Mouse (Mus musculus): ENCODE results near the gene Vil1. TPM values are rescaled to one million over a fixed set of nuclear protein-coding genes. Genes with fewer than 3 reads are reported as not detected.
A peak's percentile ranks its signal among the peaks of the same experiment; 100 is the strongest.

Gene Vil1
- polyA plus RNA-seq, 1 experiment from 2014 or later: 0.27 TPM

- no peak overlapping the region for H3K4me3 ChIP-seq
- WGBS: 40% methylated on average over 4 of the region's 4 CpGs
- no peak overlapping the region for H3K9ac ChIP-seq
- no peak overlapping the region for H3K4me2 ChIP-seq
- peaks cover 11% of the 10 kb centered on the region; the same call in 1 of the 2 replicates for H3K4me1 ChIP-seq (replicated peaks)
- H3K9me3 ChIP-seq (replicated peaks): no peaks in the 10 kb centered on the region
- peak; percentile 34; the same call in 1 of the 2 replicates for ATAC-seq (ENCODE audit: insufficient number of reproducible peaks, low FRiP score)
- H3K27ac ChIP-seq (ENCODE audit: poor library complexity, severe bottlenecking): no peak overlapping the region
- H3K36me3 ChIP-seq: no peaks in the 10 kb centered on the region
- H3K27me3 ChIP-seq (replicated peaks): no peaks in the 10 kb centered on the region
Observed at GRCm38 (mm10) chr1:74415143-74415542, 6.0 kb downstream of the Vil1 start.

DNA sequence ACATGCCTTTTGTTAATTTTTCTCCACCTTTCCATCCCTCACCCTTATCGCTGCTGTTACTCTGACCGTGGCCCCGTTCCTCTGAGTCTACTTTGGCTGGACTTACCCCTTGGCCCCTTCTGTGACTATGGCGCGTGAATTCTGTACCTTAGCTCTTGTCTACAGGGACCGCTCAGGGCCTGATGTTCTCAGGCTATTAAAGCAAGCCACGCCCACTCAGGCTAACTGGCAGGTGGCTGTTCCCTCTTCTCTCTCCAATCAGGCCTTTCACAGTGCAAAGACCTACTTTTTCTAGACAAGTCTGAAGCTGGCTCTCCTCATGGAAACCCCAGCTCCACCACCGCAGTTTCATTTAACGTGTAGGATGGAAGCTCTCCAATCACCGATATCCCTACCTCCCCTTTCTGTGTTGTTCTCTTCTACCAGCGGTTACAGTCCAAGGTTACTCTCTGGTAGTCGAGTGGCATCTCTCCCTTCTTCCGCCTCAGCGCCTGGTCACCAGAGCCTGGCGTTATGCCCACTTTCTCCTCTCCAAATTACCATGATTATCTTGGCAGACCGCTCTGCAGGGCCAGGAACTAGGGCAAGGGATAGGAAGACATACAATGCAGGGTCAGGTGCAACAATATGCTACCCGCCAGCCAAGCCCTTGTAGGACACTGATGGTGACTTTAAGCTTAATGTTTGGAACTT, 9.7 kb downstream of the Vil1 start:
- H3K9ac ChIP-seq: no peak overlapping the region
- H3K27ac ChIP-seq (ENCODE audit: poor library complexity, severe bottlenecking): no peak overlapping the region
- no peaks in the 10 kb centered on the region for H3K36me3 ChIP-seq
- peaks cover 22% of the 10 kb centered on the region for H3K4me1 ChIP-seq (replicated peaks)
- H3K9me3 ChIP-seq (replicated peaks): no peaks in the 10 kb centered on the region
- ATAC-seq (ENCODE audit: insufficient number of reproducible peaks, low FRiP score): no peak
- no peaks in the 10 kb centered on the region for H3K27me3 ChIP-seq (replicated peaks)
- WGBS: 74% methylated on average over 17 of the region's 17 CpGs
- H3K4me2 ChIP-seq: no peak overlapping the region
- no peak overlapping the region for H3K4me3 ChIP-seq

- Histone ChIP-seq H3K36me3 (no peaks in the 10 kb centered on the region), H3K4me2 (no peak overlapping the region), H3K27ac (ENCODE audit: poor library complexity, severe bottlenecking) (no peak overlapping the region), H3K27me3 (replicated peaks) (no peaks in the 10 kb centered on the region), H3K4me1 (replicated peaks) (peaks cover 22% of the 10 kb centered on the region), H3K9ac (no peak overlapping the region), H3K4me3 (no peak overlapping the region), H3K9me3 (replicated peaks) (no peaks in the 10 kb centered on the region)
- ATAC-seq (ENCODE audit: insufficient number of reproducible peaks, low FRiP score): no peak
- 51% methylated on average over 9 of the region's 9 CpGs for WGBS
Observed at GRCm38 (mm10) chr1:74419440-74419794, 10.2 kb downstream of the Vil1 start.

DNA sequence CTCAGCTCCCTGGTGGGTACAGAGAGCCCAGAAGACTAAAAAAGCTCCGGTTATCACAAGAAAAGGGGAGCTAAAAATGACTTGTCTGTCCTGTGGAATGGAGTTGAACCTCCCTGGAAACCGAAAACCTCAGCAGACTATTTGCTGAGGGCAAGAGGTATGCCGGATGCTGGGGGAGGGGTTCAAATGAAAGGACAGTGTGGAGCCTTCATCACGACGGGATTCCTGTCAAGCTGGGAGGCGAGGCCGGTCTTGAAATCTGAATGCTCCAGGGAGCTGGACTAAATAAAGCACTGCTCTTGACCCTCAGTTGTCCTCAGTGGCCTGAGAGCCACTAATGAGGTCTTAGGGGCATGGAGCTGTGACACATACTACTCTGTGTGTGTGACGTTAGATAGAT, 14.0 kb downstream of the Vil1 start:
- Histone ChIP-seq H3K4me3 (no peak overlapping the region), H3K36me3 (no peaks in the 10 kb centered on the region), H3K27ac (ENCODE audit: poor library complexity, severe bottlenecking) (no peak overlapping the region), H3K27me3 (replicated peaks) (no peaks in the 10 kb centered on the region), H3K9me3 (replicated peaks) (no peaks in the 10 kb centered on the region), H3K4me1 (replicated peaks) (peaks cover 26% of the 10 kb centered on the region), H3K4me2 (no peak overlapping the region; the same call in 1 of the 2 replicates), H3K9ac (no peak overlapping the region)
- 19% methylated on average over 8 of the region's 8 CpGs for WGBS
- ATAC-seq (ENCODE audit: insufficient number of reproducible peaks, low FRiP score): no peak

DNA sequence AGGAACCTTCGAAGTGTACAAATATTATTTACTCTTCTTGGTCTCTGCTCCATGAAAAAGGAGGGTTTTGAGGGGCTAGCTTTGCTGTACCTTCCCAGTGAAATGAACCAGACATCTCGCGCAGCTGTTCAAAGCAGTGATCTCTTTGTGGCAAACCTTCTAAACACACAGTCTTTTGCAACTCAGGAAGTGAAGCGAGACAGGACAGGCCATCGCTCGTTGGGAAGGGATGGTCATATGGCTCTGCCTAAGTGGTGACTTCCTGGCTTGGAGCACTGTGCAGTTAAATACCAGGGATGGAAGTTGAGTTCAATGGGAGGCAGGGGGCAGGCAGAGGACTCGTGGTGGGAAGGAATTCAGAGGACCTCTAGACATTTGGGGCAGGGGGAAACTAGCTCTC, 16.7 kb downstream of the Vil1 start:
- 58% methylated on average over 7 of the region's 7 CpGs for WGBS
- Histone ChIP-seq H3K27ac (ENCODE audit: poor library complexity, severe bottlenecking) (no peak overlapping the region), H3K4me2 (no peak overlapping the region), H3K4me3 (no peak overlapping the region), H3K4me1 (replicated peaks) (peaks cover 15% of the 10 kb centered on the region), H3K9me3 (replicated peaks) (no peaks in the 10 kb centered on the region), H3K9ac (no peak overlapping the region), H3K27me3 (replicated peaks) (no peaks in the 10 kb centered on the region), H3K36me3 (no peaks in the 10 kb centered on the region)
- ATAC-seq (ENCODE audit: insufficient number of reproducible peaks, low FRiP score): no peak

- Histone ChIP-seq H3K4me1 (replicated peaks) (peaks cover 7% of the 10 kb centered on the region), H3K9ac (0 out of 2 replicates have a peak overlapping the region, but pooled peaks have one; percentile 48), H3K36me3 (peaks cover 29% of the 10 kb centered on the region), H3K27me3 (replicated peaks) (no peaks in the 10 kb centered on the region), H3K4me3 (no peak overlapping the region), H3K4me2 (no peak overlapping the region), H3K27ac (ENCODE audit: poor library complexity, severe bottlenecking) (no peak overlapping the region), H3K9me3 (replicated peaks) (no peaks in the 10 kb centered on the region)
- WGBS: 66% methylated on average over 6 of the region's 6 CpGs
- no peak for ATAC-seq (ENCODE audit: insufficient number of reproducible peaks, low FRiP score)
Observed at GRCm38 (mm10) chr1:74433220-74433619, 24.0 kb downstream of the Vil1 start.

- H3K9ac ChIP-seq: no peak overlapping the region
- no peak overlapping the region for H3K4me3 ChIP-seq
- H3K9me3 ChIP-seq (replicated peaks): no peaks in the 10 kb centered on the region
- H3K4me2 ChIP-seq: no peak overlapping the region
- no peaks in the 10 kb centered on the region for H3K27me3 ChIP-seq (replicated peaks)
- H3K4me1 ChIP-seq (replicated peaks): peaks cover 11% of the 10 kb centered on the region
- ATAC-seq (ENCODE audit: insufficient number of reproducible peaks, low FRiP score): no peak
- no peak overlapping the region for H3K27ac ChIP-seq (ENCODE audit: poor library complexity, severe bottlenecking)
- peaks cover 41% of the 10 kb centered on the region for H3K36me3 ChIP-seq
- WGBS: 72% methylated on average over 5 of the region's 5 CpGs
Observed at GRCm38 (mm10) chr1:74434596-74434995, 25.4 kb downstream of the Vil1 start.

DNA sequence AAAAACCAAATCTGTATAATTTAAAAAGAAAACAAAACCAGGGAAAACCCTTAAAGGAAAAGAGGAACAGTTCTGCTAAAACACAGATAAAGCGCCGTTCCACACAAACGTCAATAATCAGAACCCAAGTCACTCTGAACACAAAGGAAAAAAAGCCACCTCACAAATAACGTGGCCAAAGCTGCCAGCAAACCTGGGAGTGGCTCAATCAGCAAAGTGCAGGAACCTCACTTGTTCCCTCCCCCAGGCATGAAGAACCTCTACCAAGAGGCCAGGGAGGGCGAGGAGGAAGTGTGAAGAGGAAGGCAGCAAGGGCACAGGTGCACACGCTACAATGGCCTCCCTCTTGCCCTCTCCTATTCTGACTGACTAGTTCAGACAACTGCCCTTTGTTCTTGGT, 26.4 kb downstream of the Vil1 start:
- no peak overlapping the region for H3K27ac ChIP-seq (ENCODE audit: poor library complexity, severe bottlenecking)
- no peak overlapping the region for H3K9ac ChIP-seq
- H3K27me3 ChIP-seq (replicated peaks): no peaks in the 10 kb centered on the region
- no peaks in the 10 kb centered on the region for H3K9me3 ChIP-seq (replicated peaks)
- H3K4me1 ChIP-seq (replicated peaks): peaks cover 11% of the 10 kb centered on the region
- H3K36me3 ChIP-seq: peaks cover 48% of the 10 kb centered on the region
- ATAC-seq (ENCODE audit: insufficient number of reproducible peaks, low FRiP score): no peak
- no peak overlapping the region for H3K4me3 ChIP-seq
- no peak overlapping the region for H3K4me2 ChIP-seq
- 72% methylated on average over 6 of the region's 6 CpGs for WGBS

- Histone ChIP-seq H3K4me3 (no peak overlapping the region), H3K4me2 (no peak overlapping the region), H3K4me1 (replicated peaks) (peaks cover 11% of the 10 kb centered on the region), H3K27me3 (replicated peaks) (no peaks in the 10 kb centered on the region), H3K27ac (ENCODE audit: poor library complexity, severe bottlenecking) (peak overlapping the region; percentile 53), H3K9me3 (replicated peaks) (no peaks in the 10 kb centered on the region), H3K36me3 (peaks cover 62% of the 10 kb centered on the region), H3K9ac (no peak overlapping the region)
- WGBS: 54% methylated on average over 8 of the region's 8 CpGs
- no peak for ATAC-seq (ENCODE audit: insufficient number of reproducible peaks, low FRiP score)
Observed at GRCm38 (mm10) chr1:74437702-74438427, 28.7 kb downstream of the Vil1 start.

DNA sequence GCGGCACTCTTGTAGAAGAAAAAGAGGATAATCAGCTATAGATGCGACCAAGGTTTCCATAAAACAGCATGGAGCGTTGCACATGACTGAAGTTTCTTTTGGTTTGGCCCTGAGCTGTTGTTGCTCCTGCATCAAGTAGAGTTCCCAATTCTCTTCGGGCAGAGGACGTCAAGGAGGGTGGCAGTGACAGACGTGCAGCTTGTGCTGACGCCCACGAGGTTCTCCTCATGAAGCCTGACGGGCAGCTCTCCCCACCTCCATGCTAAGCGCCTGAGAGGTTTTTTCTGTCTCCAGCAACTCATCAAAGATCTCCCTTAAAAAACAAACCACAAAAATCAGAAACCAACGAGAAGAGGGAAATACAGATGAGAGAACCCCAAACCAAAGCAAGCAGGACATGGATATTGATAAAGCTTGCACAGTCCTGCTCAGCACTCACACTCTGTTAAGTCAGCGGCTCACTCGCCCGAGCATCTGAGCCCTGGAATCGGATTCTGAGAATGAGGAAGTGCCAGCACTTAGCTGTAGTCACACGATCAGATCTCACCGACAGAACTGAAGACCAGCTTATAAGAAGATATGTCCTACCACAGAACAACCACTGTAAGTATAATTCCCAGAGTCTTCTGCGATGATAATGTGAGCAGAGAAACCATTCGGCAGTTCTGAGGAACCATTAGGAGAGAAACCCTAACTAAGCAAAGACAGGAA, 30.1 kb downstream of the Vil1 start:
- Histone ChIP-seq H3K4me2 (no peak overlapping the region), H3K27me3 (replicated peaks) (no peaks in the 10 kb centered on the region), H3K36me3 (peaks cover 61% of the 10 kb centered on the region), H3K4me1 (replicated peaks) (peaks cover 8% of the 10 kb centered on the region), H3K9me3 (replicated peaks) (no peaks in the 10 kb centered on the region), H3K9ac (no peak overlapping the region), H3K27ac (ENCODE audit: poor library complexity, severe bottlenecking) (no peak overlapping the region), H3K4me3 (no peak overlapping the region)
- WGBS: 86% methylated on average over 19 of the region's 19 CpGs
- ATAC-seq (ENCODE audit: insufficient number of reproducible peaks, low FRiP score): no peak

- WGBS: 95% methylated on average over 2 of the region's 2 CpGs
- H3K36me3 ChIP-seq: peaks cover 57% of the 10 kb centered on the region
- ATAC-seq (ENCODE audit: insufficient number of reproducible peaks, low FRiP score): no peak
- H3K9me3 ChIP-seq (replicated peaks): no peaks in the 10 kb centered on the region
- no peak overlapping the region for H3K4me3 ChIP-seq
- no peak overlapping the region for H3K4me2 ChIP-seq
- no peaks in the 10 kb centered on the region for H3K27me3 ChIP-seq (replicated peaks)
- no peak overlapping the region for H3K27ac ChIP-seq (ENCODE audit: poor library complexity, severe bottlenecking)
- no peak overlapping the region for H3K9ac ChIP-seq
- H3K4me1 ChIP-seq (replicated peaks): no peaks in the 10 kb centered on the region
Observed at GRCm38 (mm10) chr1:74444538-74444937, 35.4 kb downstream of the Vil1 start.
